Mouse (Mus musculus) heart, adult 2 months (tissue): ENCODE data around the gene Cmc1. TPM values are rescaled to one million over a fixed set of nuclear protein-coding genes. Genes with fewer than 3 reads are reported as not detected.
A peak's percentile ranks its signal among the peaks of the same experiment; 100 is the strongest.

Experiments
- DNase-seq, 2 experiments: peaks; one replicate each; pipeline ENCODE4 v3.0.0; 2021
- H3K27ac ChIP-seq: fragments of 200-600 bp; 2 replicates; pipeline ENCODE4 v1.8.1; 2022
- H3K27me3 ChIP-seq: fragments of 200-500 bp; 2 replicates; pipeline ENCODE4 v1.6.1; 2012; ENCODE audit warnings: mild to moderate bottlenecking, low read length, inconsistent platforms, mixed read lengths; ENCODE audit not compliant: control insufficient read depth, insufficient read depth
- H3K36me3 ChIP-seq: fragments of 200-500 bp; 2 replicates; pipeline ENCODE4 v1.6.1; 2012; ENCODE audit warnings: low read length, inconsistent platforms; ENCODE audit not compliant: control insufficient read depth, insufficient read depth
- H3K4me1 ChIP-seq: fragments of 200-500 bp; 2 replicates; pipeline ENCODE4 v1.6.1; 2011; ENCODE audit warnings: low read length; ENCODE audit not compliant: control insufficient read depth, insufficient read depth
- H3K4me3 ChIP-seq: fragments of 200-600 bp; 2 replicates; pipeline ENCODE4 v1.8.1; 2022
- H3K79me2 ChIP-seq: fragments of 200-500 bp; replicated peaks from 2 replicates; pipeline ENCODE4 v1.6.1; 2012; ENCODE audit warnings: mild to moderate bottlenecking, inconsistent platforms, low read length, moderate library complexity, mixed read lengths; ENCODE audit not compliant: control insufficient read depth, insufficient read depth
- H3K9ac ChIP-seq: fragments of 200-500 bp; 2 replicates; pipeline ENCODE4 v1.6.1; 2012; ENCODE audit warnings: low read depth, mild to moderate bottlenecking, control low read depth, inconsistent platforms, low read length, mixed read lengths
- CTCF ChIP-seq: fragments of 200-600 bp; IDR thresholded peaks from 2 replicates; pipeline ENCODE4 v1.8.1; 2022; ENCODE audit warnings: antibody characterized with exemption, mild to moderate bottlenecking, moderate library complexity
- EP300 ChIP-seq: fragments of 200-500 bp; IDR thresholded peaks from 2 replicates; pipeline ENCODE4 v1.6.1; 2011; ENCODE audit warnings: low read depth, low read length, control low read depth; ENCODE audit not compliant: insufficient read depth
- POLR2A ChIP-seq: fragments of 200-500 bp; IDR thresholded peaks from 2 replicates; pipeline ENCODE4 v1.6.1; 2011; ENCODE audit warnings: mild to moderate bottlenecking, low read depth, low read length, control low read depth; ENCODE audit not compliant: insufficient read depth
- WGBS: fragments of 180-500 bp; shearing (Covaris S2); methylation state at CpG from one replicate; pipeline ENCODE4 v1.1.7; 2018; 5-methylcytosine and 5-hydroxymethylcytosine counted together
- intact Hi-C: fragments of 180-260 bp; cut with DNase I; formaldehyde crosslinking; loops from one replicate; pipeline ENCODE4 v1.15.1; 2025
- polyA plus RNA-seq: library from polyadenylated mRNA; depleted of rRNA; stranded (reverse); fragments of >200 nt; gene quantifications from 2 replicates; pipeline ENCODE4 v1.2.3, GENCODE M21; 2012
- total RNA-seq, 2 experiments: library from RNA; stranded (reverse); gene quantifications; 2 replicates each; pipeline ENCODE4 v1.2.3; 2021

Cmc1 gene
- total and polyA plus RNA-seq, 3 experiments = 4.6 to 30.4 (median 23.6) TPM

DNA sequence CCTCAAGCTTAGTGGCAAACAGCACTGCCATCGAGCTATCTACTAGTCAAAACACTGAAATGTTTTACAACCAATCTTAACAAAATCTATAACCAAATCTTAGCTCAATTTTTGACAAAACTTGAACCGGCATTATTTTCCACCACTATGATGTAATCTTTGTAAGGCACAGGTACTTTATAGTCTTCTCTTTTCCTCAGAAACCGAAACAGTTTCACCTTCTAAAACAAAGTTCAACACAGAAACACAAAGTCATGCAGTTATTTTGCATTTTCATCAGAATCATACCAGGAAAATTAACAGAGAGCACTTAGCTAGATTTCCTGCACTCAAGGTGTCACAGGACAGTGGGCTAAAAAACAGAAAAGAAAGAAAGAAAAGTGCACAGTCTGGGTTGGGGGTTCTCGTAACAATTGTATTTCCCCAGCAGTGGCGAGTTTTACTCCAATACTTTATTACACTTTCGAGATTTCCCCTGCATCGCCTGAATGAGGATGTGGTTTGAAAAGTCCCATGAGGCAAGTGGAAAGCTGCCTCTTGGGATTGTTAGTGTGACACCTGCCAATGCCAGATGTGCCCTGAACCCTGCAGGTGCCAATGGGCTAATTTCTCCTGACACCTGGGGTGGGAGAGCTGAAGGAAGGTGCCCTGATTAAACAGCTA lies 40.1 kb downstream of the Cmc1 start:
- DNase-seq = no peak
- Histone ChIP-seq H3K79me2 (no peaks in the 10 kb centered on the region; the same call in 1 of the 2 replicates), H3K9ac (no peak overlapping the region), H3K27ac (no peak overlapping the region), H3K4me1 (no peaks in the 10 kb centered on the region), H3K36me3 (no peaks in the 10 kb centered on the region), H3K4me3 (no peak overlapping the region), H3K27me3 (no peaks in the 10 kb centered on the region)
- WGBS = 81% methylated on average over 7 of the region's 7 CpGs
- TF ChIP-seq POLR2A (no peak), EP300 (no peak), CTCF (no peak)
- intact Hi-C loops = no loop called here

GRCm38 (mm10) chr9:118108527-118109011 lies 41.4 kb downstream of the Cmc1 start:
- no peak for DNase-seq
- H3K4me1 ChIP-seq = no peaks in the 10 kb centered on the region
- intact Hi-C loops = no loop called here
- no peak overlapping the region for H3K4me3 ChIP-seq
- H3K27me3 ChIP-seq = no peaks in the 10 kb centered on the region
- no peak overlapping the region for H3K27ac ChIP-seq
- no peaks in the 10 kb centered on the region for H3K36me3 ChIP-seq
- H3K9ac ChIP-seq = no peak overlapping the region
- no peaks in the 10 kb centered on the region; the same call in 1 of the 2 replicates for H3K79me2 ChIP-seq
- WGBS = 74% methylated on average over 4 of the region's 4 CpGs
- TF ChIP-seq EP300 = no peak

- H3K4me1 ChIP-seq = no peaks in the 10 kb centered on the region
- no peak for DNase-seq
- WGBS = 86% methylated on average over 2 of the region's 2 CpGs
- no peaks in the 10 kb centered on the region for H3K79me2 ChIP-seq
- TF ChIP-seq POLR2A (no peak), CTCF (no peak), EP300 (no peak)
- intact Hi-C loops = no loop called here
- H3K27ac ChIP-seq = no peak overlapping the region
- H3K9ac ChIP-seq = no peak overlapping the region
- no peaks in the 10 kb centered on the region for H3K36me3 ChIP-seq
- no peaks in the 10 kb centered on the region for H3K27me3 ChIP-seq
- H3K4me3 ChIP-seq = no peak overlapping the region
Observed at GRCm38 (mm10) chr9:118101802-118102201, 48.2 kb downstream of the Cmc1 start.

DNA sequence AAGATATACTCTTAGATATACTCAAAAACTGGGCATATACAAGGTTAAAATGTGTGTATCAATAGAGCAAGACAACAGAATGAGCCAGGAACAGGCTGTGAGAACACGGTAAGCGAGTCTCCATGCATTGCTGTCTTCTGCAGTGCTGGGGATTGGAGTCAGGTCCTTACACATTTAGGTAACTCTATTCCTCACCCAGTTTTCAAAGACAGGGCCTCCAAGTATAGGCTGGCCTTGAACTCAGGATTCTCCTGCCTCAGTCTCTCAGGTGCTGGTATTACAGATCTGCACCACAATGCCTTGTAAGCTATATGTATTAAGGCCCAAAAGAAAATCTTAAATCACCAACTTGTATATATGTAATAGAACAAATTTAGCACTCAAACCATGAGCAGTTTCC lies 49.5 kb downstream of the Cmc1 start:
- no peak for DNase-seq
- 100% methylated on average over 2 of the region's 2 CpGs for WGBS
- Histone ChIP-seq H3K9ac (no peak overlapping the region), H3K4me3 (no peak overlapping the region), H3K36me3 (no peaks in the 10 kb centered on the region), H3K27ac (no peak overlapping the region), H3K79me2 (no peaks in the 10 kb centered on the region), H3K27me3 (no peaks in the 10 kb centered on the region), H3K4me1 (no peaks in the 10 kb centered on the region)
- no peak for TF ChIP-seq POLR2A
- TF ChIP-seq CTCF = no peak
- no peak for TF ChIP-seq EP300
- intact Hi-C loops = no loop called here

DNA sequence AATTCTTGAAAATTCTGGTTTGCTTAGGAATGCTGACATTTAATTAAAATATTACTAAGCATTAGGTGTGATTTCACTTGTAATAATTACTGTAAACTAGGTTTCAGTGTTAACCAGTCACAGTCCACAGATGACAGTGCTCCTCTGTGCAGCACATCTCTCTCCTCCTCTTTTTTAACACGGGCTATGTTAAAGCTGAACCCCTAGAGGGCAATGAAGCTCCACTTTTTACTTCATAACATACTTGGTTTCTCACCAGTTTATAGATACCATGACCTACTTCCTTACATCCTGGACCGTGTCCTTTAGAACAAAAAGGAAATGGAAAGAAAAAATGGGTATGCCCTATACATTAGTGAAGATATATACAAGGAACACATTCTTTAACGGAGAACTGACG lies 50.6 kb downstream of the Cmc1 start:
- no peak for DNase-seq
- H3K27ac ChIP-seq = no peak overlapping the region
- 21% methylated on average over 4 of the region's 4 CpGs for WGBS

GRCm38 (mm10) chr9:118083834-118084233 lies 66.1 kb downstream of the Cmc1 start:
- Histone ChIP-seq H3K4me1 (no peaks in the 10 kb centered on the region), H3K9ac (no peak overlapping the region), H3K4me3 (no peak overlapping the region), H3K27ac (no peak overlapping the region), H3K79me2 (no peaks in the 10 kb centered on the region), H3K27me3 (no peaks in the 10 kb centered on the region), H3K36me3 (no peaks in the 10 kb centered on the region)
- intact Hi-C loops = no loop called here
- WGBS = 89% methylated on average over 4 of the region's 4 CpGs
- DNase-seq = no peak
- TF ChIP-seq EP300 = no peak
- TF ChIP-seq POLR2A = no peak
- TF ChIP-seq CTCF = no peak

More for the DNA sequence above, 50.6 kb downstream of the Cmc1 start:
- no peak overlapping the region for H3K9ac ChIP-seq
- H3K36me3 ChIP-seq = no peaks in the 10 kb centered on the region
- H3K27me3 ChIP-seq = no peaks in the 10 kb centered on the region
- TF ChIP-seq CTCF (peak; percentile 68), POLR2A (no peak)
- no peaks in the 10 kb centered on the region for H3K4me1 ChIP-seq
- H3K79me2 ChIP-seq = no peaks in the 10 kb centered on the region
- no peak overlapping the region for H3K4me3 ChIP-seq
- intact Hi-C loops = loop anchor here (1.0 kb wide), 1 partner anchor 390 kb away; no protein-coding TSS in a partner anchor
